Mouse (Mus musculus): ENCODE results near the gene Prim1.

DNA sequence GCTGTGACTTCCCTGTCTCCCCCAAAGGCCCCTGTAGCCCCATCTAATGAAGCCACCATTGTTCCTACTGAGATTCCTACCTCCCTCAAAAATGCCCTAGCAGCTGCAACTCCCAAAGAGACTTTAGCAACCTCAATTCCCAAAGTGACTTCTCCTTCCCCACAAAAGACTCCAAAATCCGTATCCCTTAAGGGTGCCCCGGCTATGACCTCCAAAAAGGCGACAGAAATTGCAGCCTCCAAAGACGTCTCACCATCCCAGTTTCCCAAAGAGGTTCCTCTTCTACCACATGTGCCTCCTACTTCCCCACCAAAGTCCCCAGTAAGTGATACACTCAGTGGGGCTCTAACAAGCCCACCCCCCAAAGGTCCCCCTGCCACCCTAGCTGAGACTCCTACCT is 26.7 kb downstream of the Prim1 start:
- TF ChIP-seq CTCF (IDR thresholded peaks at IDR 0.05; ENCODE audit: control insufficient read depth, insufficient read depth, insufficient read length): no peak
- no peak for TF ChIP-seq MAX (IDR thresholded peaks at IDR 0.05)
- TF ChIP-seq FOSL1 (IDR thresholded peaks at IDR 0.05; ENCODE audit: insufficient read depth, low read length, poor library complexity, severe bottlenecking): no peak
- TF ChIP-seq MYOD1 (IDR thresholded peaks at IDR 0.05; ENCODE audit: control insufficient read depth, insufficient read length, low read depth): no peak

Measured in C2C12 (cell line).